Mouse (Mus musculus) kidney, embryonic 16.5 days (tissue): ENCODE measurements around the gene Cog7. TPM values are rescaled to one million over a fixed set of nuclear protein-coding genes. Genes with fewer than 3 reads are reported as not detected.
A peak's percentile ranks its signal among the peaks of the same experiment; 100 is the strongest.

Experiments
- ATAC-seq: fragments of 200-750 bp; cut with Nextera tagmentation; 2 replicates; pipeline ENCODE4 v1.8.0; 2017; ENCODE audit warnings: moderate TSS enrichment; ENCODE audit not compliant: low FRiP score, low TSS enrichment
- H3K27ac ChIP-seq: fragments of 300-500 bp; sonication (generic); 2 replicates; pipeline ENCODE4 v1.5.1; 2014; ENCODE audit warnings: low read length
- H3K27me3 ChIP-seq: fragments of 300-500 bp; sonication (generic); 2 replicates; pipeline ENCODE4 v1.6.1; 2014; ENCODE audit warnings: low read length, control low read depth, mixed read lengths; ENCODE audit not compliant: insufficient read depth
- H3K36me3 ChIP-seq: fragments of 300-500 bp; sonication (generic); 2 replicates; pipeline ENCODE4 v1.6.1; 2014; ENCODE audit warnings: low read length, control low read depth, mixed read lengths; ENCODE audit not compliant: insufficient read depth
- H3K4me1 ChIP-seq: fragments of 300-500 bp; sonication (generic); 2 replicates; pipeline ENCODE4 v1.6.1; 2014; ENCODE audit warnings: low read length, control low read depth, mixed read lengths; ENCODE audit not compliant: insufficient read depth
- H3K4me2 ChIP-seq: fragments of 300-500 bp; sonication (generic); replicated peaks from 2 replicates; pipeline ENCODE4 v1.6.1; 2014; ENCODE audit warnings: low read depth, low read length
- H3K4me3 ChIP-seq: fragments of 300-500 bp; sonication (generic); 2 replicates; pipeline ENCODE4 v1.5.1; 2014; ENCODE audit warnings: mild to moderate bottlenecking, low read length
- H3K9ac ChIP-seq: fragments of 300-500 bp; sonication (generic); replicated peaks from 2 replicates; pipeline ENCODE4 v1.6.1; 2014; ENCODE audit warnings: low read length
- H3K9me3 ChIP-seq: fragments of 300-500 bp; sonication (generic); 2 replicates; pipeline ENCODE4 v1.6.1; 2016; ENCODE audit warnings: low read length, control low read depth
- WGBS: fragments of 180-500 bp; shearing (Covaris S2); extraction: QIAGEN DNeasy Blood & Tissue Kit; methylation state at CpG from one replicate; pipeline ENCODE4 v1.1.7; 2014; 5-methylcytosine and 5-hydroxymethylcytosine counted together
- polyA plus RNA-seq: library from polyadenylated mRNA; unstranded; fragments of >200 nt; fragmentation: Nextera tagmentation; extraction: Ambion mirVana; gene quantifications from 2 replicates; pipeline ENCODE4 v1.2.1, GENCODE M21; 2015

Cog7 gene
- polyA plus RNA-seq, 1 experiment from 2014 or later = 33.0 TPM

DNA sequence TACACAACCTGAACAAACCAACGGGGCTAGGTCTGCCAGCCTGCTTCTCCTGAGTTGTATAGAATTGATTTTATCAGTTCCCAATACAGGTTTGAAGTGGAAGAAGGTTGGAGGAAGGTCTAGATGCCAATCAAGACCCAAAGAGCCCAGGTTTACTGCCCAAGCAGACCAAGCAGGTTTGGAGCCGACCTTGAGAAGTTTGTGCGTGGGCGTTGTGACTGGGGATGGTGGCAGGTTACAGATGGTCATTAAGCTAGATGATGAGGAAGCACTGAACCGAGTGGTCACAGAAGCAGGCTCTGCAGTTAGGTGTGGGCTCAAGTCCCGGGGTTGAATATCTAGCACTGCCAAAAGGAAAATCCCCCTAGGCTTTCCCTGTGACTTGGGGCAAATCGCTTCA lies 106.7 kb downstream of the Cog7 start:
- H3K36me3 ChIP-seq = no peaks in the 10 kb centered on the region
- WGBS = 49% methylated on average over 7 of the region's 7 CpGs
- peaks cover 7% of the 10 kb centered on the region; the same call in 1 of the 2 replicates for H3K4me1 ChIP-seq
- no peak for ATAC-seq
- no peak overlapping the region for H3K4me2 ChIP-seq
- H3K27ac ChIP-seq = peak overlapping the region; percentile 80
- no peaks in the 10 kb centered on the region for H3K9me3 ChIP-seq
- no peak overlapping the region for H3K9ac ChIP-seq
- no peaks in the 10 kb centered on the region for H3K27me3 ChIP-seq
- no peak overlapping the region for H3K4me3 ChIP-seq

DNA sequence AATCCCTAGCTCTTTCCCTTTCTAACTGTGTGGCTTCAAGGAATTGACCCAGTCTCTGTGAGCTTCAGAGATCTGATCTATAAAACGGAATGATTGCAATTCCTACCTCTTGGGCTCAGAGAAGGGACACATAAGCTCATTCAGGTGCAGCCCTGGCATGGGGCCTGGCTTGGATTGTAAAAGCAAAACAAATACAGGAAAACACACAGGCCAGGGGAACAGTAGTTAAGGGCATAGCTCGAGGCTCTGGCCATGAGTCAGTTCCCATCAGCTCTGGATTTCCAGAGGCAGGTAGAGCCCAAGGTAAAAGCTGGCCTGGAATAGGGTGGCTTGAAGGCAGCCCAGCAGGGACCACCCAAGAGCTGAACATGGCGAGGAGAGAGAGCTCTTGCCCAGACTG lies 107.5 kb downstream of the Cog7 start:
- ATAC-seq = no peak
- Histone ChIP-seq H3K36me3 (no peaks in the 10 kb centered on the region), H3K4me3 (no peak overlapping the region), H3K27ac (peak overlapping the region; percentile 80), H3K27me3 (no peaks in the 10 kb centered on the region), H3K9me3 (no peaks in the 10 kb centered on the region), H3K4me1 (peaks cover 7% of the 10 kb centered on the region; the same call in 1 of the 2 replicates), H3K4me2 (no peak overlapping the region; the same call in 1 of the 2 replicates), H3K9ac (no peak overlapping the region)
- 49% methylated on average over 3 of the region's 3 CpGs for WGBS

DNA sequence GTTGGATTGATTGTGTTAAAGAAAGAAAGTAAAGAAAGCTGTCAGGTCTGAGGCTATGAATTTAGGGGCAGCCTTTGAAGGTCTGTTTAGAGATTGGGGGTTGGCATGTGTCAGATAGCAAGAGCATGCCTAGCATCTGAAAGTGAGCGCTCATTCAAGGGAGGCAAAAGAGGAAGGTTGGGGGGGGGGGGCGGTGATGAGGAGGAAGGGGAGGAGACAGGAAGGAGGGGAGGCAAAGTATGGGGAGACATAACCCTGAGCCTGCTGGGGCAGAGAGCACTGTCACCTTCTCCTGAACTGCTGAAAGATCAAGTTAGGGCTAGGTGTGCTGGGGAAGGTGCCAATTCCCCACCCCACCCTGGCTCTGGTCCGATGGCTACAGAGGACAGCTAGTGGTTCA lies 109.9 kb downstream of the Cog7 start:
- no peaks in the 10 kb centered on the region for H3K9me3 ChIP-seq
- ATAC-seq = no peak

DNA sequence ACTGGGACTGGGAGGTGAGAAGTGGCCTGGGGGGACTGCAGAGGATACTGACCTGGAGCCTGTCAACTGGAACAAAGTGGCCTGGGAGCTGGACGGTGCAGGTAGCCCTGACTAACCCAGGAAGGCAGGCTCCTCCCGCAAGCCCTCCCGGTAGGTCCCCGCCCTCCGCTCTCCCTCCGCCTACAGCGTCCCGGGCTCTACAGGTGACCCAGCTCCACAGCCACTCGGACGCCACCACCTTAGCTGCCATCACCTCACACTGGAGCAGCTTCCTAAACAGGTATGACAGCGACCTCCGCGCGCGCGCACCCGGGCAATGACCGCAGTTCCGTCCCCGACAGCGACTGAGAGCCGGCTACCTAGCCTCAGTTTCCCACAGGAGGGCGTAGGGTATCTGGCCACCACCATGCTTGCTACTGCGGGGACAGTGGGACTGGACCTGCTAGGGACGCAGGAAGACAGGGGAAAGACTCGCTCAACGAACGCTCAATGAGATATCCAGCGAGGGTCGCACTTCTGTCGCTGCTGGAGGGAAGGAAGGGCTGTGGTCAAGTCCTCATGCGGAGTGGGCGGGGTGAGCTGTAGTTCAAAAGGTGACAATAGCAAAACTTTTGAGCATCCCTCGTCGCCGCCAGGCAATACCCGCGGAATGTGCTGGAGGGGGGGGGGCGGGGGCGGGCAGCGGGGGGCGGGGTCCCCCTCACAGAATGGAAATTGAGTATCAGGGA lies 116.5 kb downstream of the Cog7 start, which contains the start of gene Scnn1b:
Gene Scnn1b, plus strand, starts transcription at position 181 of the 728 bp plus-strand sequence.
- Histone ChIP-seq H3K27me3 (peaks cover 30% of the 10 kb centered on the region), H3K4me1 (peaks cover 11% of the 10 kb centered on the region; the same call in 1 of the 2 replicates), H3K4me2 (peak within 1 kb of the TSS; percentile 61), H3K36me3 (no peaks in the 10 kb centered on the region), H3K27ac (peak within 1 kb of the TSS; percentile 30; the same call in 1 of the 2 replicates), H3K4me3 (peak within 1 kb of the TSS; percentile 50), H3K9me3 (no peaks in the 10 kb centered on the region), H3K9ac (peak within 1 kb of the TSS; percentile 56)
- ATAC-seq = peak; percentile 82
- 3% methylated on average over 41 of the region's 42 CpGs for WGBS

More for the DNA sequence above, 109.9 kb downstream of the Cog7 start:
- WGBS = 76% methylated on average over 2 of the region's 3 CpGs
- no peak overlapping the region for H3K4me3 ChIP-seq
- no peak overlapping the region for H3K27ac ChIP-seq
- H3K4me1 ChIP-seq = peaks cover 7% of the 10 kb centered on the region; the same call in 1 of the 2 replicates
- no peak overlapping the region for H3K9ac ChIP-seq
- H3K36me3 ChIP-seq = no peaks in the 10 kb centered on the region
- H3K4me2 ChIP-seq = no peak overlapping the region
- peaks cover 1% of the 10 kb centered on the region; the same call in 1 of the 2 replicates for H3K27me3 ChIP-seq

DNA sequence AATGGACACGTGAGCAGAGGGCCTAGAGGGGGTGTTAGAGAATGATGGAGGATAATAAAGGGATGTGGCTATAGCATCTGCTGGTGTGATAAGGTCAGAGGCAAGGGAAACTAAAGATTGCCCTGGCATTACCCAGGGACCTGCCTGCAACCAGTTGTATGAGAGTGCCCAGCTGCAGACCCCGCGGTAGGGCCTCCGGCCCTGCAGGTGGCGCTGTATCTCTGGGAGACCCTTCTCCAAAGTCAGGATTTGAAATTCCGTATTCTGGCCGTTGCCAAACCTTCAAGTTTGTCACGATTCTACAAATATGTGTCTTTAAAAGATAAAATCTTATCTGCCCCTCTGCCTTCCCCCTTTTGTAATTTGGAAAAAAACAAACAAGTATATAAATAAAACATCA lies 122.6 kb downstream of the Cog7 start:
- Histone ChIP-seq H3K27me3 (peaks cover 1% of the 10 kb centered on the region; the same call in 1 of the 2 replicates), H3K36me3 (no peaks in the 10 kb centered on the region), H3K4me3 (no peak overlapping the region), H3K9me3 (no peaks in the 10 kb centered on the region), H3K27ac (no peak overlapping the region), H3K9ac (no peak overlapping the region), H3K4me1 (no peaks in the 10 kb centered on the region), H3K4me2 (no peak overlapping the region)
- 83% methylated on average over 8 of the region's 8 CpGs for WGBS
- ATAC-seq = no peak

DNA sequence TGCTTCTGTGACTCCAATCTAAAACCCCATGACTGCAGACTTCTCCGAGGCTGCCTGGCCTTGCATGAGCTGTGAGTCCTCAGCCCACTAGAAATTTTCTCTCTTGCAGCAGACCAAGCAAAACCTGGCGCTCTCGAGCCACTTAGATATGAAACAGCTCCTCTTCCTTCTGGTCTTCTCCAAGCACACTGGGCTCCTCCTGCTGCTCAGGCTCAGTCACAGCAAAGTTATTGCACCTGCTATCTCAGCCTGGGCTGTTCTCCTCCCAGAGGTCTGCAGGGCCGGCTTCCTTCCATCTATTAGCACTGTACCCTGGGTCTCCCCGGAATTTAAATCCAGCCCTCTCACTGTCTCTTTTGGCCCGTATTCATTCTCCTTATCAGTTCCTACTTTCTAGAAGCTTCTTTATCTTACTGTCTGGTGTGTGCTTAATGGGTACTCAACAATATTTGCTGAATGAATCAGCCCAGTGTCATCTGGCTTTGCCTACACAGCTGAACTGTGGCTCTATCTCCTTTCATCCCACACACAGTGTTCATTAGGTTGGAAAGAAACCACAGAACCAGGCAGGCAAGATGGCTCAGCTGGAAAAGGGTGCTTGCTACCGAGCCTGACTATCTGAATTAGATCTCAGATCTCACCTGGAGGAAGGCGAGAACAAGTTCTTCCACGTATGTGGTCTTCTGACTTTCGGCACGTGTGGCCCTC lies 124.2 kb downstream of the Cog7 start:
- WGBS = 77% methylated on average over 11 of the region's 11 CpGs
- H3K4me3 ChIP-seq = no peak overlapping the region
- no peak overlapping the region for H3K9ac ChIP-seq
- H3K36me3 ChIP-seq = no peaks in the 10 kb centered on the region
- ATAC-seq = no peak
- H3K27me3 ChIP-seq = no peaks in the 10 kb centered on the region
- no peak overlapping the region for H3K27ac ChIP-seq
- H3K9me3 ChIP-seq = no peaks in the 10 kb centered on the region
- no peaks in the 10 kb centered on the region for H3K4me1 ChIP-seq
- H3K4me2 ChIP-seq = no peak overlapping the region

DNA sequence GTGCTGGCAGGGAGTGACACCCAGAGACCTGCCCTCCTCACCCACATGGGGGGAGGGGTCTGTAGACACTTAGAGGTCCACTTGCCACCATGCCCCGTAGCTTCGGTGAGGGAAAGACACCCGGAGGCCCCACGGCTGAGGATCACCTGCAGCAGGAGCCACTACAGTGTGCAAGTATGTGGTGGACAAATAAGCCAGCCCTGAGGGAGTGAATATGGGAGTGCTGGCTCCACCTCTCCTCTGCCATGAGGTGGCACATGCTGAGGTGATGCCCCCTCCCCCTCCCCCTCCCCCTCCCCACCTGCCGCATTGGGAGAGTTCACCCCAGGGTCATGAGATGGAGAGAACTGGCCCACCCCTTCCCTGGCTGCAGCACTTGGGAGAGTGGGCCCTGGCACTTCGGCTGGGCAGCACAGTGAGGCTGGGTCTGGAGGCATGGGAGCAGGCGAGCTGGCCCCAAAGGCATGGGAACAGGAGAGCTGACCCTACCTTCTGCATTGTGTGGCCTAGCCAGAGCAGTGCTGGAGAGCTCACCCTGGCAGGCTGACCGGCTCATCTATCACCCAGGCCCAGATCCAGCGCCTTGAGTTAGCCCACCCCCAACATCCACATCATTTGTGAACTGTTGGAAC lies 132.9 kb downstream of the Cog7 start:
- Histone ChIP-seq H3K36me3 (no peaks in the 10 kb centered on the region), H3K9me3 (no peaks in the 10 kb centered on the region), H3K9ac (no peak overlapping the region), H3K27me3 (no peaks in the 10 kb centered on the region), H3K27ac (no peak overlapping the region), H3K4me1 (no peaks in the 10 kb centered on the region), H3K4me2 (no peak overlapping the region), H3K4me3 (no peak overlapping the region)
- ATAC-seq = no peak
- 81% methylated on average over 8 of the region's 9 CpGs for WGBS

DNA sequence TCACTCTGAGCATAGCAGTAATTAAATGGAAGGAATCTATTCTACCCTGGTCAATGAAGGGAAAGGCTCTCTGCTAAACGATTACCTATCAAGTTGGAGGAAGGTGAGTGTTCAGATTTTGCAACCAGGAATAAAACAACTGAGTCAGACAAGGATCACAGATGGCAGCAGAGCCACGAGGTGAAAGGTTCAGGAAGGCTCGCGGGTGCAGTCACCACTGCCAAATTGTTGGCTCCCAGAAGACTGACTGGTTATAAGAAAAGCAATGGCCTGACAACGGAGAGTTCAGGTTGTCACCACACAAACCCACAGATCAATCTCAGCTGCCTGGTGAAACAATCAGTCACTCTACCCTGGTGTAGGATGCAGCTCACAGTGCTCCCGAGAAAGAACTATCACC lies 135.5 kb downstream of the Cog7 start:
- ATAC-seq = no peak
- WGBS = 67% methylated on average over 6 of the region's 6 CpGs
- no peaks in the 10 kb centered on the region for H3K36me3 ChIP-seq
- no peaks in the 10 kb centered on the region for H3K27me3 ChIP-seq
- H3K9ac ChIP-seq = no peak overlapping the region
- no peak overlapping the region for H3K27ac ChIP-seq
- no peak overlapping the region for H3K4me2 ChIP-seq
- no peaks in the 10 kb centered on the region for H3K9me3 ChIP-seq
- peaks cover 3% of the 10 kb centered on the region; the same call in 1 of the 2 replicates for H3K4me1 ChIP-seq
- no peak overlapping the region for H3K4me3 ChIP-seq

DNA sequence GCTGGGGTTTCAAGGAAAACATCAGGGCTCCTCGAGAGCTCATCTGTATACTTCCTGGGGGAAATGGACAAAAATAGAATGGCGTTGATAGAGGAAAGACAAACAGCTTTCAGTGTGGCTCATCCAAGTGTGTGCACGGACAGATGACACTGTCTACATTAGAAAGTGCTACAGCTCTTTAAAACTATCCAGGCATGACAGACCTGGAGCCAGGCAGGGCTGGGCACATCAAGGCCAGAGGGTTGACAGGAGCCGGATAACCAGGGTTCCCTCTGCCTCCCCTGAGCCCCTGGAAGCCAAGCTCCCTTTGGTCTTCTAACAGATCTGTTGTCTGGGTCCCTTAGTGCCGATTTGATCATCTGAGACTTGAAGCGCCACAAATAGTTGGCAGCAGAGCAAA lies 139.3 kb downstream of the Cog7 start:
- H3K4me1 ChIP-seq = peaks cover 3% of the 10 kb centered on the region; the same call in 1 of the 2 replicates
- H3K9me3 ChIP-seq = no peaks in the 10 kb centered on the region
- no peak for ATAC-seq
- H3K27ac ChIP-seq = no peak overlapping the region
- H3K9ac ChIP-seq = no peak overlapping the region
- no peak overlapping the region for H3K4me3 ChIP-seq
- no peaks in the 10 kb centered on the region for H3K36me3 ChIP-seq
- H3K4me2 ChIP-seq = no peak overlapping the region
- WGBS = 39% methylated on average over 6 of the region's 6 CpGs
- no peaks in the 10 kb centered on the region for H3K27me3 ChIP-seq
